In genomic region chr1:162218530-162219180, GRCm38 (mm10) we compare ENCODE assay signal across 9 mouse cellular contexts.
DNase-seq lines count a peak whose midpoint lies in the region; ATAC-seq and TF ChIP-seq lines count a peak whose summit lies in the region.
"Had no signal": no experiment of that assay in that cellular context is flagged by ENCODE, and none has a peak within 500 bp of the region (broad histone marks: within the 10 kb centered on the region; RNA-seq: fewer than 3 reads in every experiment).

No protein-coding gene starts in this region.

- H3K4me1 ChIP-seq in neural tube, embryonic 11.5 days (ENCODE audit: control insufficient read depth, insufficient read depth, low read length), result no peaks in the 10 kb centered on the region; the same call in 1 of the 2 replicates
- H3K4me1 ChIP-seq in intestine, embryonic 16.5 days (ENCODE audit: control insufficient read depth, insufficient read depth, low read length), result peaks cover 5% of the 10 kb centered on the region; the same call in 1 of the 2 replicates
- peaks cover 18% of the 10 kb centered on the region for H3K4me1 ChIP-seq in stomach, embryonic 14.5 days (ENCODE audit: control insufficient read depth, insufficient read depth, low read length)

- H3K9ac ChIP-seq in neural tube, embryonic 11.5 days (ENCODE audit: low read length), result peak overlapping the region; percentile 46
- peak overlapping the region; percentile 56 for H3K9ac ChIP-seq in intestine, embryonic 16.5 days (ENCODE audit: low read depth, low read length)
- peak overlapping the region; percentile 81 for H3K9ac ChIP-seq in stomach, embryonic 14.5 days (replicated peaks; ENCODE audit: low read depth, low read length)

- no peak for TF ChIP-seq CTCF in gastrocnemius, adult 2 months (IDR thresholded peaks at IDR 0.05)

- peak overlapping the region; percentile 75 for H3K4me3 ChIP-seq in gastrocnemius, adult 2 months
- peak overlapping the region; percentile 38 for H3K4me3 ChIP-seq in neural tube, embryonic 11.5 days (ENCODE audit: low read depth, low read length)
- peak overlapping the region; percentile 44 for H3K4me3 ChIP-seq in intestine, embryonic 16.5 days (ENCODE audit: low read length)
- H3K4me3 ChIP-seq in stomach, embryonic 14.5 days (ENCODE audit: low read depth, low read length), result peak overlapping the region; percentile 53

- WGBS in neural tube, embryonic 11.5 days, result 64% methylated on average over 8 of the region's 8 CpGs
- 35% methylated on average over 8 of the region's 8 CpGs for WGBS in intestine, embryonic 16.5 days
- 18% methylated on average over 8 of the region's 8 CpGs for WGBS in stomach, embryonic 14.5 days

- intact Hi-C loops in gastrocnemius, adult 2 months (cut with DNase I), result loop anchor here (10.0 kb wide), 1 partner anchor 214 kb away; no protein-coding TSS in a partner anchor
- intact Hi-C loops in gastrocnemius, postnatal 36 days (cut with DNase I), result no loop called here

- peak overlapping the region; percentile 90 for H3K27ac ChIP-seq in gastrocnemius, adult 2 months
- peak overlapping the region; percentile 94 for H3K27ac ChIP-seq in neural tube, embryonic 11.5 days (ENCODE audit: low read depth, low read length)
- peak overlapping the region; percentile 93 for H3K27ac ChIP-seq in intestine, embryonic 16.5 days (ENCODE audit: low read length)
- H3K27ac ChIP-seq in stomach, embryonic 14.5 days (ENCODE audit: low read length), result peak overlapping the region; percentile 100

- no peak for DNase-seq in gastrocnemius, adult 2 months
- DNase-seq in gastrocnemius, postnatal 36 days, result no peak
- DNase-seq in neural tube, embryonic 11.5 days (ENCODE audit: low spot score), result no peak
- DNase-seq in neural tube, embryonic 10.5 days (ENCODE audit: extremely low spot score, low spot score), result no peak
- DNase-seq in thymus, postnatal 36 days, result no peak
- DNase-seq: thymus, adult 2 months had no signal

- no peaks in the 10 kb centered on the region for H3K27me3 ChIP-seq in neural tube, embryonic 11.5 days (ENCODE audit: control insufficient read depth, insufficient read depth, low read length)
- no peaks in the 10 kb centered on the region for H3K27me3 ChIP-seq in intestine, embryonic 16.5 days (replicated peaks; ENCODE audit: control insufficient read depth, insufficient read depth, low read length)
- no peaks in the 10 kb centered on the region for H3K27me3 ChIP-seq in stomach, embryonic 14.5 days (ENCODE audit: control insufficient read depth, insufficient read depth, low read length)

- no peak overlapping the region for H3K4me2 ChIP-seq in neural tube, embryonic 11.5 days (ENCODE audit: low read depth)
- peak overlapping the region; percentile 1; the same call in 1 of the 2 replicates for H3K4me2 ChIP-seq in intestine, embryonic 16.5 days (ENCODE audit: low read depth, low read length)
- peak overlapping the region; percentile 29 for H3K4me2 ChIP-seq in stomach, embryonic 14.5 days (replicated peaks; ENCODE audit: low read depth, low read length)

- H3K36me3 ChIP-seq in neural tube, embryonic 11.5 days (ENCODE audit: control insufficient read depth, insufficient read depth, low read length), result no peaks in the 10 kb centered on the region
- no peaks in the 10 kb centered on the region for H3K36me3 ChIP-seq in intestine, embryonic 16.5 days (ENCODE audit: control insufficient read depth, insufficient read depth, low read length)
- H3K36me3 ChIP-seq in stomach, embryonic 14.5 days (ENCODE audit: control insufficient read depth, insufficient read depth, low read length), result peaks cover 4% of the 10 kb centered on the region

- no peaks in the 10 kb centered on the region for H3K9me3 ChIP-seq in neural tube, embryonic 11.5 days (ENCODE audit: control insufficient read depth, low read length)
- H3K9me3 ChIP-seq in intestine, embryonic 16.5 days (ENCODE audit: control insufficient read depth, low read length), result no peaks in the 10 kb centered on the region
- H3K9me3 ChIP-seq in stomach, embryonic 14.5 days (ENCODE audit: control insufficient read depth, low read depth, low read length), result no peaks in the 10 kb centered on the region

- no peak for ATAC-seq in neural tube, embryonic 11.5 days (ENCODE audit: insufficient read depth, low FRiP score, low TSS enrichment)
- ATAC-seq in intestine, embryonic 16.5 days, result no peak
- no peak for ATAC-seq in stomach, embryonic 14.5 days (ENCODE audit: insufficient number of reproducible peaks, insufficient read depth, low FRiP score, low read depth)
- no peak for ATAC-seq in inflammation-experienced regulatory T-cells, adult 6 months
